Mouse (Mus musculus): ENCODE results near the gene Entpd2. TPM values are rescaled to one million over a fixed set of nuclear protein-coding genes. Genes with fewer than 3 reads are reported as not detected.

Entpd2 gene
- not detected for total RNA-seq (2023)

DNA sequence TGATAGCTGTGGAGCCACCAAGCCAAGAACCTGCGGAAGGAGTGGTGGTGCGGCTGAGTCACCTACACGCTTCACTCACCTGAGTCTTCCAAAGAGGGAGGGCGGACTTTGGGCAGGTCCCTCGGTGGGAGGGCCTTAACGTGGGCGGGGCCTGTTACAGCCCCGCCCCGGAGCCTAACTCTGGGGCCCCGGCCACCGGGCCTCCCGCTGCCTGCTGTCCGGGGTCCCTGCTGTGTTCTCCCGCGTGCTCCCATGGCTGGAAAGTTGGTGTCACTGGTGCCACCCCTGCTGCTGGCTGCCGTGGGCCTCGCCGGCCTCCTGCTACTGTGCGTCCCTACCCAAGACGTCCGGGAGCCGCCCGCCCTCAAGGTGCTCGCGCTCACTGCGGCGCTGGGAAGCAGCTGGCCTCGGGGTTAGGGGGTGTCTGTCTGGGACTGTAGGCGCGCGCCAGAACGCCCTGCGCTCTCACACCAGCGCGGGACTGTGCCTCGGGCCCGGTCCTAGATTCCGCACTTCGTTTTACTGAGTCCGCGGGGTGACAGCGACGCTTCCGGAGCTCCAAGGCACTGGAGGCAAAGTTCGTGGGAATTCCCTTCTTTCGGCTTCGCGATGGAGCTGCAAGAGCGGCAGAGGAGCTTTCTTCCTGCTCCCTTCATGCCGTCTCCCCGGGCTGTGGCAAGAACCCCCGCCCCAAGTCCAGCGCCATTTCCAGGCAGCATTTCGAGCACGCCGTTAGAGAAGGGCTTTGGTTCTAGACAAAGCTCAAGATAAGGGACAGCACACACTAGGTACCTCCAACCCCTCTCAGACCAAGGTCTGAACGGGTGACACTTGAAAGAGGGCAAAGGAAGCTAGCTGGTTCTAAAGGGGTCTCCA, at the start of gene Entpd2:
TSS of gene Entpd2 (plus strand) at position 154 of the 876 bp plus-strand sequence.

DNA sequence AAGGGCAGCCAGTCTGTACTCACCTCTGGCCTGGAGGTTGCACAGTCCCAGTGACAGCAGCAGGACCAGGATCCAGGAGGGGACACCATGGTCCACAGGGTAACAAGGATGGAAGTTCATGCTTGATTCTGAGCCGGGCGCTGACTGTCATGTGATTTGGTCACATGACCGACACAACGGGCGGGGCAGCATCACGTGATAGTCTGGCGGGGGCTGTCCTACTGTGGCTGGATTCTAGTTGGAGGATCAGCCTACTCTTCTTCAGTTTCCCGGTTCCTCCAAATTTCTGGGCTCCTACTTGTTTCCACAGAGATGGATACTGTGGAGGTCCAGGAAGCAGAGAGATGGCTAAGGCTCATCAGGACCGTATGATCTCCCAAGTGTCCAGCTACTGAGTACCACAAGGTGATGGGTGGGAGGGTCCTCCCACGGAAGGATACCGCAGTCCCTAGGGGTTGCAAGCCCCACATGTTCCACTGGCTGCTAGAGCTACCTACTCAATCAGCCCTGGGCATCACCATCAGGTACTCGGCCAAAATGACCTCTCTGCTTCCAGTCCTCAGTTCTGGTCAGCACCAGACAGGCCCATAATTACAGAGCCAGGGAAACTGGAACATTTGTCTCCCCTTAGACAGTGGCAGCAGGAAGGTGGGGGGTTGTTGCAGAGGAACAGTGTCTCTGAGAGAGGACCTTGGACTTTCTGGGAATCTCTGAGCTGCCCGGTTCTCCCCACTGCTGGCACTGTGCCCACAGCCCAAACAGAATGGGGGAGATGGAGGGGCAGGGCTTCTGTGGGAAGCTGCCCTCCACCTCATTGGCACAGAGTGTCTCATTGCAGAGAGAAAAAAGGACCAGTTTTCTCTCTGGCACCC, 39.2 kb upstream of the Entpd2 start, which contains the start of gene Dpp7:
TSS of gene Dpp7 (minus strand) at position 152 of the 872 bp plus-strand sequence.

DNA sequence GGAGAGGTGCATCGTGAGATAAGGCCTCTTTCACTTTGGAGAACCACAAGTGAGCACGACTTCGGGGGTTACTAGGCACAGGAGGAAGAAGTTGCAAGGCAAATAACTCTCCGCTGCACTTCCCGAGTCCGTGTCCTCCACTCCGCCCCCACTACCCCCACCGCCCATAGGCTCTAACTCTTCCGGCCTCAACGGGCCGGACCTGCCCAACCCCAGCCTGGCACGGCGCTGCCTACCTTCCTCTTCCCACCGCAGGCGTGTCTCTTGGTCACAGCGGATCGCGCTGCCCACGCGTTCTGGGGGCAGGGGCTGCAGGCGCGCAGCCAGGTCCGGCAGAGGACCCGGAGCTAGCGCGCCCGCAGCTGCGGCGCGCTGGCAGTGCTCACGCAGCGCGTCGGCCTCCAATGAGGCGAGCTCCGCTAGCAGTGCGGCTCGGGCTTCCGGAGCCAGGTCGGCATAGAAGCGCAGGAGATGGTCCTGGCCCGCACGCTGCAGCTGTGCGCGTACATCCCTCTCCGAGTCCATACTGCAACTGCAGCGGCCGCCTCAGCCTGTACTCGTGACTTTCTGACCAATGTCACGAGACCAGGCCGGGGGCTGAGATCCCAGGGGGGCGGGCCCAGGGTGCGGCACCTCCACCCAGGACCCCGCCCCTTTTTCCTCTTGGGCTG, 30.4 kb upstream of the Entpd2 start, which contains the start of gene Uap1l1:
TSS of gene Uap1l1 (minus strand) at position 592 of the 671 bp plus-strand sequence.

DNA sequence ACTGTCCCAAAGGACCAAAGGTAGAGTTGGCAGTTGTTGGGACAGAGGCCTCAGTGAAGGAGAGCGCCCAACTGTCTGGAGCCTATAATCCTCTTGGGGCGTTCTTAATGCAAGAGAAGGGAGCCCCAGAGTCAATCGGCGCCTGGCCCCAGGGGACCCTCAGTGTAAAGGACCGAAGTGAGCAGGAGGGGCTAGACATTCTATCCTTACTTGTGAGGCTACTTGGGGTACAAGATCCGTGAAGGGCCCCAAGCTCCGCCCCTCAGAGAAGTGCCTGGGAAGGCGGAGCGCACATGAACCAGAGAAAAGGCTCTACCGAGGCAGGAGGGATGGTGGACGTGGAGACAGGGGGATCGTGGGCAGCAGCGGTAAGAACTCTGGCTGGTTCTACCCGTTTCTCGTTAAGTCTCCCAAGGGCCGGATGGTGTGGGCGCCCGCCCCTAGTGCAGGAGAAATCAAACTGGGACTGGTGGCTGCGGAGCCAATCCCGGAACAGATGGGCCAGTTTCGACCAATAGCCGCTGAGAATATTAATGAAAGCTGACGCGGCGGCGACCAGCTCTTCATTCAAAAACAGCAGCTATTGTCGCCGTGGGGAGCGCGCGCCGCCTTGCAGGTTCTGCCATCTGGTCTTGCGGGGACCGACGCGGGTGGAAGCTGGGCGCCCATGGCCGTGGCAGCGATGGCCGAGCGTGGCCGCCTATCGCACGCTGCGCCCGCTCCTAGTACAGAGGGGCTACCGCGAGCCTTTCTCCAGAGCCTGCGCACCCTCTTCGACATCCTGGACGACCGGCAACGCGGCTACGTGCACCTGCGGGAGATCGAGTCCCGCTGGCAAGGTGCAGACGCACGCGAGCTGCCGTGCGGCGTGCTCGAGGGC, 23.7 kb upstream of the Entpd2 start, which contains the start of gene Sapcd2:
TSS of gene Sapcd2 (plus strand) at position 558 of the 880 bp plus-strand sequence.

DNA sequence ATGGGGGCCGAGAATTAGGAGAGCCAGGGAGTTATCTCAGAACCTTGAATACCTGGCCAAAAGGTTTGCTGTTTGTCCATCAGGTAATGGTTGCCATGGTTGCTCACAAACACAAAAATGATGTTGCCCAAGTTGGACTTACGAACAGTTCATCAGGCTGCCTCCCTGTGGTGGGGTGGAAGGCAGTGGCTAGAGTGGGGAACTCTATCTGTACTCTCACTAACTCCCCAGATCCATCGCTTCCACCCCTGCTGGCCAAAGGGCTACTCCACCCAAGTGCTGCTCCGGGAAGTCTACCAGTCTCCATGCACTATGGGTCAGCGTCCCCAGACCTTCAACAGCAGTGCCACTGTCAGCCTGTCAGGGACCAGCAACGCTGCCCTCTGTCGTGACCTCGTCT, 3.4 kb downstream of the Entpd2 start, which contains the start of gene Npdc1:
TSS of gene Npdc1 (plus strand) at position 301 of the 400 bp plus-strand sequence.

GRCm38 (mm10) chr2:25422587-25423410, 27.1 kb downstream of the Entpd2 start, which contains the start of gene Fut7:
Fut7 (plus strand) TSS chr2:25423267.

DNA sequence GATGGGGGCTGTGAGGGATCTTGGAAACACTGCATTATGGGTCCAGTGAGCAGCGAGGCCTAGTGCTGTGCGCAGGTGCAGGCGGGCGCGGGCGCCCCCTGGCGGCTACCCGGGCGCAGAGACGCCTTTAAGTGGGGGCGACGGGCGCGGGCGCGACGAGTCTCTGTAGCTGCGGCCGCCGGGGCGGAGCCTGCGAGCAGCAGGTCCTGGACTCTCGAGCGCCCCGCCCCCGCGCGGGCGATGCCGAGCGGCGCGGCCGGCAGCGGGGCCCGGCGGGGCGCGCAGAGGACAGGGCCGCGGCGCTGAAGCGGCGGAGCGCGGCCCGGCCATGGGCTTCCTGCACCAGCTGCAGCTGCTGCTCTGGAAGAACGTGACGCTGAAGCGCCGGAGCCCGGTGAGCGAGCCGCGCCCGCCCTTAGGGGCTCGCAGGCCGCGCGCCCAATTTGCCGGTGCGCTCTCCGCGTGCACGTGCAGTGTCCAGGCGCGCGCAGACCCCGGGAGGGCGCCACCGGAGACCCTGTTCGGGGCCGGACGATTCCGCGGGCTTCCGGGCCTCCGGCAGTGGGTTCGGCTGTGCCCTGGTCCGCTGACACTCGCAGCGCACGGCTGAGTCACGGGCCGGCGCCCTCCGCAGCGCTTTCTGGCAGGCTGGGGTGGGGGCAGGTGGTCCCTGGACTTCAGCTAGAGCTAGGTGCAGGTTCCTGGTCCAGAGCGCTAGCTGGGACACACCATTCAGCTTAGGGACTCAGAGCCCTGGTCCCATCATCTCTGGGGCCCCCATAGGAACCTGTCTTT, 33.0 kb downstream of the Entpd2 start, which contains the start of gene Abca2:
TSS of gene Abca2 (plus strand) at position 262 of the 795 bp plus-strand sequence.

Other genes with a start within 250 kb of the Entpd2 start
- gene Nrarp, start 215.1 kb upstream of the Entpd2 start, total RNA-seq (2023): 1 to 10 TPM; 3.7 to 4.2 TPM
- gene Tor4a, start 199.0 kb upstream of the Entpd2 start, total RNA-seq (2023): 10 to 100 TPM; 36.4 to 59.0 TPM
- gene Nelfb, start 184.4 kb upstream of the Entpd2 start, total RNA-seq (2023): 10 to 100 TPM; 96.3 to 98.1 TPM
- gene Stpg3, start 181.2 kb upstream of the Entpd2 start, total RNA-seq (2023): not detected
- under 1 TPM in 1 of 2 experiments, not detected in 1; 0.50 TPM for gene Fam166a, start 177.1 kb upstream of the Entpd2 start, total RNA-seq (2023)
- 100 to 1,000 TPM; 117 to 128 TPM for gene Tubb4b, start 171.2 kb upstream of the Entpd2 start, total RNA-seq (2023)
- not detected for gene Slc34a3, start 161.5 kb upstream of the Entpd2 start, total RNA-seq (2023)
- not detected for gene Rnf224, start 159.1 kb upstream of the Entpd2 start, total RNA-seq (2023)
- not detected for gene Rnf208, start 153.6 kb upstream of the Entpd2 start, total RNA-seq (2023)
- gene Cysrt1, start 153.4 kb upstream of the Entpd2 start, total RNA-seq (2023): not detected
- 10 to 100 TPM; 10.7 to 11.9 TPM for gene AL732309.1, start 149.0 kb upstream of the Entpd2 start, total RNA-seq (2023)
- 10 to 100 TPM; 20.1 to 25.4 TPM for gene Tmem203, start 140.4 kb upstream of the Entpd2 start, total RNA-seq (2023)
- gene Tprn, start 133.3 kb upstream of the Entpd2 start, total RNA-seq (2023): 10 to 100 TPM; 15.5 to 20.0 TPM
- 10 to 100 TPM; 43.7 to 44.2 TPM for gene Ssna1, start 123.4 kb upstream of the Entpd2 start, total RNA-seq (2023)
- 100 to 1,000 TPM; 114 to 127 TPM for gene Anapc2, start 123.4 kb upstream of the Entpd2 start, total RNA-seq (2023)
- not detected for gene Tmem210, start 107.7 kb upstream of the Entpd2 start, total RNA-seq (2023)
- not detected for gene Lrrc26, start 106.0 kb upstream of the Entpd2 start, total RNA-seq (2023)
- gene Grin1, start 76.7 kb upstream of the Entpd2 start, total RNA-seq (2023): not detected
- gene Man1b1, start 63.5 kb upstream of the Entpd2 start, total RNA-seq (2023): 10 to 100 TPM; 49.9 to 52.4 TPM
- gene Dpp7, start 39.5 kb upstream of the Entpd2 start, total RNA-seq (2023): 10 to 100 TPM; 36.0 to 36.9 TPM
- gene Uap1l1, start 30.2 kb upstream of the Entpd2 start, total RNA-seq (2023): 10 to 100 TPM; 25.0 to 27.0 TPM
- gene Sapcd2, start 23.6 kb upstream of the Entpd2 start, total RNA-seq (2023): 1 to 10 TPM in 1 of 2 experiments, under 1 TPM in 1; 0.44 to 1.0 TPM
- not detected for gene Npdc1, start 3.5 kb downstream of the Entpd2 start, total RNA-seq (2023)
- gene Fut7, start 27.4 kb downstream of the Entpd2 start, total RNA-seq (2023): not detected
- gene Abca2, start 32.8 kb downstream of the Entpd2 start, total RNA-seq (2023): 10 to 100 TPM; 48.1 to 52.4 TPM
- not detected for gene Clic3, start 61.0 kb downstream of the Entpd2 start, total RNA-seq (2023)
- gene Paxx, start 65.2 kb downstream of the Entpd2 start, total RNA-seq (2023): 10 to 100 TPM; 90.9 to 100.0 TPM
- not detected for gene Ptgds, start 74.2 kb downstream of the Entpd2 start, total RNA-seq (2023)
- not detected for gene Lcn12, start 98.0 kb downstream of the Entpd2 start, total RNA-seq (2023)
- gene Fbxw5, start 104.9 kb downstream of the Entpd2 start, total RNA-seq (2023): 10 to 100 TPM; 72.0 to 74.1 TPM
- under 1 TPM in 1 of 2 experiments, not detected in 1; 0.93 TPM for gene C8g, start 105.8 kb downstream of the Entpd2 start, total RNA-seq (2023)
- 10 to 100 TPM; 59.2 to 66.5 TPM for gene Traf2, start 151.1 kb downstream of the Entpd2 start, total RNA-seq (2023)
- gene Edf1, start 162.0 kb downstream of the Entpd2 start, total RNA-seq (2023): 100 to 1,000 TPM; 109 to 136 TPM
- gene Mamdc4, start 179.0 kb downstream of the Entpd2 start, total RNA-seq (2023): 1 to 10 TPM; 1.2 to 3.0 TPM
- 10 to 100 TPM; 18.3 to 19.3 TPM for gene Phpt1, start 179.3 kb downstream of the Entpd2 start, total RNA-seq (2023)
- under 1 TPM in 1 of 2 experiments, not detected in 1; 0.15 TPM for gene Ajm1, start 185.9 kb downstream of the Entpd2 start, total RNA-seq (2023)
- 100 to 1,000 TPM; 100 to 112 TPM for gene Rabl6, start 212.6 kb downstream of the Entpd2 start, total RNA-seq (2023)
- gene Ccdc183, start 221.8 kb downstream of the Entpd2 start, total RNA-seq (2023): not detected
- 1 to 10 TPM in 1 of 2 experiments, not detected in 1; 1.5 TPM for gene Tmem141, start 226.1 kb downstream of the Entpd2 start, total RNA-seq (2023)
- 1 to 10 TPM in 1 of 2 experiments, under 1 TPM in 1; 0.68 to 5.9 TPM for gene Fcna, start 232.2 kb downstream of the Entpd2 start, total RNA-seq (2023)